Mouse (Mus musculus): Measurements from ENCODE around the gene Ap5b1. TPM values are rescaled to one million over a fixed set of nuclear protein-coding genes. Genes with fewer than 3 reads are reported as not detected.

Ap5b1 gene
- polyA plus RNA-seq, 1 experiment = 12.4 TPM

DNA sequence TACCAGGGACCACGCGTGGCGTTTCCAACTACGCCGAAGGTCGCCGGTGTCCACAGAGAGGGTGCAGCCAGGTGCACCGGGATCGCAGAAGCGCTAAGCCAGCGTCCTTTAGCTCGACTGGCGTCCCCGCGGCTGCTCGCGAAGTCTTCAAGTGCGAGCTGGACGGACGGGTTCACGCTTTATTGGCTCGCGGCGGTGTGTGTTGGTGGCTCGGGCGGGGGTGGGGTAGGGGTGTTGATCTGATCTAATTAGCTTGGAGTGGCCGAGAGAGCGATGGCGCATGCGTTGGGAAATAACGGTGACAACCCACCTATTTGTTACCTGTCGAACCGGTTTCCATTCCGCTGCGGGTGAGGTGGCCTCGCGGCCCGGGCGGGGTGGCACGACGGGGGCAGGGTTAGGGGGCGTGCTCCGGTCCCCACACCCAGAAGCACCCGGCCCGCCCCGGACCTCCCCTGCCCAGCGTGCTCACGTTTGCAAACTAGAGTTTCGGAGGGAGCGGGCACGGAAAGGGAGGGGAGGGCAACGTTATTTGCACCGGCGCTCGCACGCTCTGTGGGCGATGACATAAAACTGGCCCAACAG is 7.3 kb upstream of the Ap5b1 start, which contains the start of gene Ovol1:
TSS of gene Ovol1 (minus strand) at position 190 of the 585 bp plus-strand sequence.
- no peaks in the 10 kb centered on the region; the same call in 1 of the 2 replicates for H3K4me1 ChIP-seq (ENCODE audit: control insufficient read depth, insufficient read depth, low read length)
- no peak within 1 kb of the TSS for H3K4me3 ChIP-seq (replicated peaks; ENCODE audit: control insufficient read depth, low read depth, low read length)
- WGBS = 1% methylated on average over 57 of the region's 57 CpGs
- H3K27ac ChIP-seq (ENCODE audit: control insufficient read depth, insufficient read depth, low read depth, low read length, poor library complexity) = no peak within 1 kb of the TSS; the same call in 1 of the 2 replicates
- no peak for TF ChIP-seq POLR2A (IDR thresholded peaks at IDR 0.05; ENCODE audit: borderline replicate concordance, control insufficient read depth, low read depth, low read length)
- no peak for TF ChIP-seq CTCF (IDR thresholded peaks at IDR 0.05; ENCODE audit: control insufficient read depth, insufficient read depth, low read length)

DNA sequence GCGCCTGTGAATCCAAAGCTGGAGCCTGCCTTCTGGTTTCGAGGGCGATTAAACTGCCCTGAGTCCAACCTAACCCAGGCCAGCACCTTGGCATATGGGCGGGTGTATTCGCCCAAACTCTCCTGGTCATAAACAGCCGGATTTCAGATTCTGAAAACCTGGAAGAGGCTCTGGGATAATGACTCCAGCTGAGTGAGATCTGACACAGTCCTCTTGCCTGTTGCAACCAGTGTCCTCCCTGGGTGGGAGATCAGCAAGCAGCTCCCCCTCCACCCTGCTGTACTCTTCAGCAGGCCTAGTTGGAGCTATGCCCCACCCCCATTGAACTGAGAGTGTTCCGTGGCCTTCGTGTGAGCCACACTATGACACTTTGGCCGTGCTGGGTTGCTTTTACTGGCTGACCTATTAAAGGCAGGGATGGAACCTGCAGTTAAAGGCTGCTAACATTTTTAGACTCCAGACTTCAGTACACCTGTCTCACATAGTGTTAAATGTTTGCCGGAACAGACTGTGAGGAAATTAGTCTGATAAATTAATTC is 6.5 kb upstream of the Ap5b1 start:
- no peak for TF ChIP-seq CTCF (IDR thresholded peaks at IDR 0.05; ENCODE audit: control insufficient read depth, insufficient read depth, low read length)
- H3K27ac ChIP-seq (ENCODE audit: control insufficient read depth, insufficient read depth, low read depth, low read length, poor library complexity) = no peak overlapping the region
- WGBS = 39% methylated on average over 10 of the region's 10 CpGs
- H3K4me1 ChIP-seq (ENCODE audit: control insufficient read depth, insufficient read depth, low read length) = no peaks in the 10 kb centered on the region; the same call in 1 of the 2 replicates
- no peak overlapping the region for H3K4me3 ChIP-seq (replicated peaks; ENCODE audit: control insufficient read depth, low read depth, low read length)

DNA sequence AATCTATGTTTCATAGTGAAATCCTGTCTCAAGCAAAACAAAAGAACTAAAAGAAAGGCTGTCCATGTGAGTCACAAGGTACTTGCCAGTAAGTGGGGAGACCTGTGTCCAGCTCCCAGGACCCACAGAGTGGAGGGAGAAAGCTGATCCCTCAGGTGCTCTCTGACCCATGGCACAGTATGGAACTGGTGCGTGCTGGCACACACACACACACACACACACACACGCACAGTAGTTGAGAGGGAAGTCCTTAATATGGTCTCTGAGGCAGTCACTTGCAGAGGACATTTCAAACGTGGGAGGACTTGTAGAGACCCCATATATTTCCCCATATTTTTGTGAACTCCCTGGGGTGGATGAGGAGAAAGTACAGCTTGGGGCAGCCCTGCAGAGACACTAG is 5.9 kb upstream of the Ap5b1 start:
- no peak overlapping the region for H3K4me3 ChIP-seq (replicated peaks; ENCODE audit: control insufficient read depth, low read depth, low read length)
- WGBS = 31% methylated on average over 3 of the region's 3 CpGs
- H3K4me1 ChIP-seq (ENCODE audit: control insufficient read depth, insufficient read depth, low read length) = no peaks in the 10 kb centered on the region; the same call in 1 of the 2 replicates
- TF ChIP-seq CTCF (IDR thresholded peaks at IDR 0.05; ENCODE audit: control insufficient read depth, insufficient read depth, low read length) (no peak), POLR2A (IDR thresholded peaks at IDR 0.05; ENCODE audit: borderline replicate concordance, control insufficient read depth, low read depth, low read length) (no peak)
- H3K27ac ChIP-seq (ENCODE audit: control insufficient read depth, insufficient read depth, low read depth, low read length, poor library complexity) = no peak overlapping the region

DNA sequence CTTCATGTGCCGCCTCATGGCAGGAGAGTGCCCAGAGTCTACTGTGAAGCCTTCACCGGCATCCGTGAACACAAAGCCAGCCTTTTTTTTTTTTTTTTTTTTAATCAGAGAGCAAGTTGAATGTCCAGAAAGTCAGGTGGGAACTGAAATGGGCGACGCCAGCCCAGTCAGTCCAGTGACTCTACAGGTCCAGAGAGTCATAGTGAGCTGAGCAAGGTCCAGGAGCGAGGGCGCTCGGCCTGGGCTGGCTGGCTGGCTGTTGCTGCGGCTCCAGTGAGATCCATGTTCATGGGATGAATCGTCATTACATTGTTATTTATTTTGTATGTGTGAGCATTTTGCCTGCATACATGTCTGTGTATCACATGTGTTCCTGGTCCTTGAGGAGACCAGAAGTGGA is 5.0 kb upstream of the Ap5b1 start:
- TF ChIP-seq POLR2A (IDR thresholded peaks at IDR 0.05; ENCODE audit: borderline replicate concordance, control insufficient read depth, low read depth, low read length) (no peak), CTCF (IDR thresholded peaks at IDR 0.05; ENCODE audit: control insufficient read depth, insufficient read depth, low read length) (no peak)
- Histone ChIP-seq H3K4me1 (ENCODE audit: control insufficient read depth, insufficient read depth, low read length) (no peaks in the 10 kb centered on the region; the same call in 1 of the 2 replicates), H3K27ac (ENCODE audit: control insufficient read depth, insufficient read depth, low read depth, low read length, poor library complexity) (no peak overlapping the region), H3K4me3 (replicated peaks; ENCODE audit: control insufficient read depth, low read depth, low read length) (no peak overlapping the region)
- 88% methylated on average over 10 of the region's 10 CpGs for WGBS

DNA sequence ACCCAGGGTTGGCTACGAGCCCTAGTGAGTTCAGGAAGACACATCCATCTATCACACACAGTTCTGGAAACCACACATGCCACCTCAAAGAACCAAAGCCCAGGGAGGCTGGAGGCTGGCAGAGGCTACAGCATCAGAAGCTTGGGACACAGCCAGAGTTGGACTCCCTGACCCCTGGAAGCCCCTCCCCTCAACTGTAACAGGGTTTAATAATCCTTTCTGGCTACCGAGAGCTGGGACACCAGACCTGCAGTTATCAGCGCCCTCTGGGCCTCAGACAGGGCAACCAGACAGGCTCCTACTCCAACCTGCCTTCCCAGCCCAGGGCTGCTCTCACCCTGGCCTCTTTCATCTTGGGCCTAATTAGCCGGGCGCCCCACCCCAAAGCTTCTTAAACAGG is 1.5 kb upstream of the Ap5b1 start:
- Histone ChIP-seq H3K4me3 (replicated peaks; ENCODE audit: control insufficient read depth, low read depth, low read length) (no peak overlapping the region), H3K27ac (ENCODE audit: control insufficient read depth, insufficient read depth, low read depth, low read length, poor library complexity) (no peak overlapping the region), H3K4me1 (ENCODE audit: control insufficient read depth, insufficient read depth, low read length) (peaks cover 3% of the 10 kb centered on the region; the same call in 1 of the 2 replicates)
- WGBS = 52% methylated on average over 5 of the region's 5 CpGs
- TF ChIP-seq CTCF (IDR thresholded peaks at IDR 0.05; ENCODE audit: control insufficient read depth, insufficient read depth, low read length) (no peak), POLR2A (IDR thresholded peaks at IDR 0.05; ENCODE audit: borderline replicate concordance, control insufficient read depth, low read depth, low read length) (no peak)

DNA sequence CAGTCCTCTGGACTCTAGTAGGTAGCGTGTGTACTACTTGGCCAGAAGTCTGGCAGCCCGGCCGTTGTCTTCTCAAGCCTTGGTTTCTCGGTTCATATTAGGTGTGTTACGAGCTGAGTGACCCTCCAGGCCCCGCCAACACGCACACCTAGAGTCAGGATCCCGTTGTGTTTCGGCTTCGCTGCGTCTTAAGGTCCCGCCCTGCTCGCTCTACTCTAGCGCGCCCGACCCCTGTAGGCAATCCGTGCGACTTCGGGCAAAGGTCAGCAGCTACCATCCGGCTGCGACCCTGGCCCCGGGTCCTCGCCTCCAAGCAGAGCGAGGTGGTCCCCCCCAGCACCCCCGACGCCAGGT is 668 bp upstream of the Ap5b1 start:
- WGBS = 1% methylated on average over 26 of the region's 26 CpGs
- TF ChIP-seq CTCF (IDR thresholded peaks at IDR 0.05; ENCODE audit: control insufficient read depth, insufficient read depth, low read length) (no peak), POLR2A (IDR thresholded peaks at IDR 0.05; ENCODE audit: borderline replicate concordance, control insufficient read depth, low read depth, low read length) (no peak)
- peak overlapping the region; percentile 82 for H3K4me3 ChIP-seq (replicated peaks; ENCODE audit: control insufficient read depth, low read depth, low read length)
- peak overlapping the region; percentile 99 for H3K27ac ChIP-seq (ENCODE audit: control insufficient read depth, insufficient read depth, low read depth, low read length, poor library complexity)
- H3K4me1 ChIP-seq (ENCODE audit: control insufficient read depth, insufficient read depth, low read length) = peaks cover 4% of the 10 kb centered on the region; the same call in 1 of the 2 replicates

DNA sequence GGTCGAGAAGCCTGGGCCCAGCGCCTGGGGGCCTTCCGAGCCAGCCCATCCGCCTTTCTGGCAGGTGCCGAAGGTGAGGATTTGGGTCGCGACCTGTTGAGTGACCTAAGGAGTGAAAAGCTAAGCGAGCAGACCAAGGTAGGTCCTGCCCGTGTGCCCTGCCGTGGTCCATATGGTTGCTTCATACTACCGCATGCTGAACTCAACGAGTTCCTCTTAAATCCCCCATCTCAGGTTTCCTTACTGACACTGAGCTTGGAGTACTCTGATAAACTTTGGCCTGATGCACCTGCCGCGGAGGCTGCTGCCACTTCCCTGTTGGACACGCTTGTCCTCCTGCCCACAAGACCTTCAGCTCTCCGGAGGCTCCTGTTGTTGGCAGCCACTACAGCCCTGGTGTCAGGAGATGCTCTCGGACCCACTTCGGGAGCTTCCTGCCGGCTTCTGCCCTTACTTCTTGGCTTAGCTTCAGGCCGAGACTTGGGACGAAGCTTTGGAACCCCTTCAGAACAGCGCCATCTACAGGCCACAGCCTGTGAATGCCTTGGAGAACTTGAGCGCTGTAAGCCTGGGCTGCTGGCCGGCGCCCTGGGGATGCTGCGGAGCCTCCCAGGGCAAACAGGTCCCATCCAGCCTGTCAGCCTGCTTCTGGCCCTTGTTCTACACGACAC is 780 bp downstream of the Ap5b1 start:
- H3K4me1 ChIP-seq (ENCODE audit: control insufficient read depth, insufficient read depth, low read length) = peaks cover 4% of the 10 kb centered on the region; the same call in 1 of the 2 replicates
- WGBS = 2% methylated on average over 27 of the region's 27 CpGs

DNA sequence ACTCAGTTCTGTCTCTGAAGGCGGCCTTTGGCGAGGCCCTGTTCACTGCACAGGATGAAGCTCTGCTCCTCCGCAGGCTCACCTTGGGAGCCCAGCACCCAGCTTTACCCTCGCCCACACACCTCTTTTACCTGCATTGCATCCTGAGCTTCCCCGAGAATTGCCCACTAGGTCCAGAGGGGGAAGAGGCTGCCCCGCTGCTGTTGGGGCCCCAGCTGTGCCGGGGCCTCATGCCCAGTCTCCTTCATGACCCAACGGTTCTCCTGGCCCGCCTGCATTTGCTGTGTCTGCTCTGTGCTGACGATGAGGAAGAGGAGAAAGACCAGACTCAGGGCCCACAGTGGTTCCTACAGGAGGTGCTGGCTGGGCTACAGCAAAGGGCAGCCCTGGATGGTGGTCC is 1.7 kb downstream of the Ap5b1 start:
- H3K4me1 ChIP-seq (ENCODE audit: control insufficient read depth, insufficient read depth, low read length) = peaks cover 4% of the 10 kb centered on the region; the same call in 1 of the 2 replicates
- 53% methylated on average over 10 of the region's 10 CpGs for WGBS
- TF ChIP-seq CTCF (IDR thresholded peaks at IDR 0.05; ENCODE audit: control insufficient read depth, insufficient read depth, low read length) (no peak), POLR2A (IDR thresholded peaks at IDR 0.05; ENCODE audit: borderline replicate concordance, control insufficient read depth, low read depth, low read length) (no peak)
- peak overlapping the region; percentile 99 for H3K27ac ChIP-seq (ENCODE audit: control insufficient read depth, insufficient read depth, low read depth, low read length, poor library complexity)
- peak overlapping the region; percentile 82 for H3K4me3 ChIP-seq (replicated peaks; ENCODE audit: control insufficient read depth, low read depth, low read length)

More for the DNA sequence above, 780 bp downstream of the Ap5b1 start:
- H3K4me3 ChIP-seq (replicated peaks; ENCODE audit: control insufficient read depth, low read depth, low read length) = peak overlapping the region; percentile 82
- H3K27ac ChIP-seq (ENCODE audit: control insufficient read depth, insufficient read depth, low read depth, low read length, poor library complexity) = peak overlapping the region; percentile 99
- TF ChIP-seq CTCF (IDR thresholded peaks at IDR 0.05; ENCODE audit: control insufficient read depth, insufficient read depth, low read length) (peak; percentile 91), POLR2A (IDR thresholded peaks at IDR 0.05; ENCODE audit: borderline replicate concordance, control insufficient read depth, low read depth, low read length) (0 out of 2 replicates have a peak, but pooled peaks have one; percentile 9)
